Mouse (Mus musculus) G1E (cell line): Measurements from ENCODE around the gene Stim2. TPM values are rescaled to one million over a fixed set of nuclear protein-coding genes. Genes with fewer than 3 reads are reported as not detected.

Source experiments
- ATAC-seq: 2 replicates; pipeline ENCODE4 v1.8.0; 2016; ENCODE audit warnings: mild to moderate bottlenecking; ENCODE audit not compliant: insufficient number of reproducible peaks, poor library complexity, low FRiP score, severe bottlenecking; ENCODE audit errors: extremely low read depth
- DNase-seq: peaks from one replicate; pipeline ENCODE4 v3.0.0; 2012; ENCODE audit warnings: low spot score
- H3K27me3 ChIP-seq: 2 replicates; pipeline ENCODE4 v1.6.1; 2012; ENCODE audit warnings: mild to moderate bottlenecking, low read length, inconsistent platforms; ENCODE audit not compliant: insufficient read depth
- H3K36me3 ChIP-seq: replicated peaks from 2 replicates; pipeline ENCODE3; 2012; ENCODE audit warnings: mild to moderate bottlenecking, inconsistent platforms
- H3K4me1 ChIP-seq: 2 replicates; pipeline ENCODE4 v1.6.1; 2012; ENCODE audit warnings: low read depth, low read length, inconsistent platforms, mixed read lengths; ENCODE audit not compliant: insufficient read depth
- H3K4me3 ChIP-seq: 2 replicates; pipeline ENCODE4 v1.5.1; 2012; ENCODE audit warnings: low read depth, mild to moderate bottlenecking, inconsistent platforms, low read length, moderate library complexity, mixed read lengths
- H3K9me3 ChIP-seq: replicated peaks from 2 replicates; pipeline ENCODE4 v1.6.1; 2012; ENCODE audit warnings: inconsistent platforms
- CTCF ChIP-seq: IDR thresholded peaks from 2 replicates; pipeline ENCODE4 v1.5.1; 2012; ENCODE audit warnings: low read depth, low read length, inconsistent platforms, mixed read lengths
- GATA1 ChIP-seq: IDR thresholded peaks from 2 replicates; pipeline ENCODE4 v1.6.1; 2012; ENCODE audit warnings: borderline replicate concordance, low read length, inconsistent platforms, mixed read lengths
- GATA2 ChIP-seq: IDR thresholded peaks from 2 replicates; pipeline ENCODE4 v1.6.1; 2012; ENCODE audit warnings: low read depth, low read length, inconsistent platforms, borderline replicate concordance
- POLR2AphosphoS5 ChIP-seq: IDR thresholded peaks from 2 replicates; pipeline ENCODE4 v1.6.1; 2012; ENCODE audit warnings: low read depth, low read length, inconsistent platforms; ENCODE audit not compliant: insufficient replicate concordance
- TAL1 ChIP-seq: conservative IDR thresholded peaks from 2 replicates; pipeline ENCODE4 v1.6.1; 2012; ENCODE audit warnings: low read depth, low read length, inconsistent platforms, mixed read lengths
- polyA plus RNA-seq: library from polyadenylated mRNA; stranded (reverse); fragments of >175 nt; gene quantifications from 2 replicates; pipeline ENCODE4 v1.2.3, GENCODE M21; 2012
- total RNA-seq, 2 experiments: library from RNA; stranded (forward) in 1 of 2; stranded (reverse) in 1 of 2; fragments of 200-1000 nt in 1 of 2; fragments of >200 nt in 1 of 2; fragmentation: Nextera tagmentation in 1 of 2; gene quantifications; 2 replicates each; pipeline ENCODE4 v1.2.3; 2014 to 2017

Stim2 gene
- total RNA-seq (2014; fragmentation: Nextera tagmentation) (12.0 and 16.0 TPM in 2 replicates), total RNA-seq (2017) (22.9 and 24.7 TPM in 2 replicates), polyA plus RNA-seq (6.1 and 11.2 TPM in 2 replicates)

- Histone ChIP-seq H3K4me3 (peak within 1 kb of the TSS; percentile 92), H3K9me3 (no peaks in the 10 kb centered on the region), H3K27me3 (peaks cover 4% of the 10 kb centered on the region; the same call in 1 of the 2 replicates), H3K36me3 (peaks cover 2% of the 10 kb centered on the region), H3K4me1 (peaks cover 48% of the 10 kb centered on the region)
- DNase-seq (peak; percentile 89), ATAC-seq (peak; percentile 80)
- TF ChIP-seq GATA2 = no peak
- TF ChIP-seq TAL1 = no peak
- no peak for TF ChIP-seq POLR2AphosphoS5
- TF ChIP-seq GATA1 = no peak
- no peak for TF ChIP-seq CTCF
These were observed at the start of gene Stim2 for GRCm38 (mm10) chr5:53998146-53998742. Gene Stim2 (plus strand): TSS chr5:53998499.

GRCm38 (mm10) chr5:53948606-53949266 is 49.6 kb upstream of the Stim2 start:
- no peak for DNase-seq
- Histone ChIP-seq H3K9me3 (no peaks in the 10 kb centered on the region), H3K4me3 (no peak overlapping the region), H3K27me3 (peaks cover 25% of the 10 kb centered on the region), H3K36me3 (no peaks in the 10 kb centered on the region), H3K4me1 (peaks cover 7% of the 10 kb centered on the region; the same call in 1 of the 2 replicates)
- ATAC-seq = no peak
- TF ChIP-seq GATA1 (no peak), GATA2 (no peak), CTCF (no peak), POLR2AphosphoS5 (no peak), TAL1 (no peak)

- H3K4me3 ChIP-seq = no peak overlapping the region
- H3K27me3 ChIP-seq = peaks cover 22% of the 10 kb centered on the region
- H3K4me1 ChIP-seq = peaks cover 7% of the 10 kb centered on the region; the same call in 1 of the 2 replicates
- ATAC-seq = no peak
- no peaks in the 10 kb centered on the region for H3K9me3 ChIP-seq
- H3K36me3 ChIP-seq = no peaks in the 10 kb centered on the region
- no peak for DNase-seq
- TF ChIP-seq TAL1 = no peak
- no peak for TF ChIP-seq GATA2
- TF ChIP-seq CTCF = no peak
- TF ChIP-seq POLR2AphosphoS5 = no peak
- no peak for TF ChIP-seq GATA1
These were observed 48.1 kb upstream of the Stim2 start for GRCm38 (mm10) chr5:53950189-53950588.

GRCm38 (mm10) chr5:53953216-53953615 is 45.1 kb upstream of the Stim2 start:
- H3K27me3 ChIP-seq = peaks cover 33% of the 10 kb centered on the region
- no peaks in the 10 kb centered on the region for H3K36me3 ChIP-seq
- TF ChIP-seq TAL1 (no peak), CTCF (no peak), GATA2 (no peak), GATA1 (no peak), POLR2AphosphoS5 (no peak)
- H3K9me3 ChIP-seq = no peaks in the 10 kb centered on the region
- H3K4me1 ChIP-seq = peaks cover 7% of the 10 kb centered on the region; the same call in 1 of the 2 replicates
- H3K4me3 ChIP-seq = no peak overlapping the region
- DNase-seq (no peak), ATAC-seq (no peak)

GRCm38 (mm10) chr5:53953797-53954196 is 44.5 kb upstream of the Stim2 start:
- Histone ChIP-seq H3K9me3 (no peaks in the 10 kb centered on the region), H3K4me3 (no peak overlapping the region), H3K27me3 (peaks cover 35% of the 10 kb centered on the region), H3K4me1 (0 out of 2 replicates have a peak, but pooled peaks cover 3% of the 10 kb centered on the region), H3K36me3 (no peaks in the 10 kb centered on the region)
- no peak for ATAC-seq
- TF ChIP-seq GATA1 (no peak), CTCF (no peak), POLR2AphosphoS5 (no peak), GATA2 (no peak), TAL1 (no peak)
- no peak for DNase-seq

GRCm38 (mm10) chr5:53955966-53956365 is 42.3 kb upstream of the Stim2 start:
- DNase-seq = no peak
- TF ChIP-seq TAL1 (no peak), GATA2 (no peak), POLR2AphosphoS5 (no peak), GATA1 (no peak), CTCF (no peak)
- no peak overlapping the region for H3K4me3 ChIP-seq

More at GRCm38 (mm10) chr5:53955966-53956365, 42.3 kb upstream of the Stim2 start:
- Histone ChIP-seq H3K4me1 (no peaks in the 10 kb centered on the region), H3K9me3 (no peaks in the 10 kb centered on the region), H3K36me3 (no peaks in the 10 kb centered on the region), H3K27me3 (peaks cover 32% of the 10 kb centered on the region)
- ATAC-seq = no peak
